Mouse (Mus musculus) embryonic facial prominence, embryonic 10.5 days (tissue): ENCODE measurements around the gene Ogfod2. TPM values are rescaled to one million over a fixed set of nuclear protein-coding genes. Genes with fewer than 3 reads are reported as not detected.

Experiments
- DNase-seq: peaks from one replicate; pipeline ENCODE4 v3.0.0-alpha.2; 2017; ENCODE audit warnings: low spot score
- H3K27ac ChIP-seq: fragments of 300-500 bp; sonication (generic); replicated peaks from 2 replicates; pipeline ENCODE4 v1.5.1; 2016; ENCODE audit warnings: mild to moderate bottlenecking
- H3K27me3 ChIP-seq: fragments of 300-500 bp; sonication (generic); replicated peaks from 2 replicates; pipeline ENCODE4 v1.6.1; 2016; ENCODE audit warnings: low read depth, mild to moderate bottlenecking; ENCODE audit not compliant: poor library complexity, severe bottlenecking
- H3K36me3 ChIP-seq: fragments of 300-500 bp; sonication (generic); replicated peaks from 2 replicates; pipeline ENCODE4 v1.6.1; 2016; ENCODE audit warnings: mild to moderate bottlenecking, moderate library complexity
- H3K4me1 ChIP-seq: fragments of 300-500 bp; sonication (generic); 2 replicates; pipeline ENCODE4 v1.6.1; 2016
- H3K4me3 ChIP-seq: fragments of 300-500 bp; sonication (generic); 2 replicates; pipeline ENCODE4 v1.5.1; 2016; ENCODE audit warnings: mild to moderate bottlenecking, moderate library complexity
- H3K9me3 ChIP-seq: fragments of 300-500 bp; sonication (generic); 2 replicates; pipeline ENCODE4 v1.6.1; 2016; ENCODE audit warnings: mild to moderate bottlenecking
- WGBS: fragments of 180-500 bp; shearing (Covaris S2); methylation state at CpG from one replicate; pipeline ENCODE4 v1.1.7; 2016; 5-methylcytosine and 5-hydroxymethylcytosine counted together
- polyA plus RNA-seq: library from polyadenylated mRNA; unstranded; fragments of >200 nt; fragmentation: Nextera tagmentation; extraction: Ambion mirVana; gene quantifications from 2 replicates; pipeline ENCODE4 v1.2.1, GENCODE M21; 2016

The Ogfod2 gene
- polyA plus RNA-seq, 1 experiment from 2014 or later, result 16.3 TPM

DNA sequence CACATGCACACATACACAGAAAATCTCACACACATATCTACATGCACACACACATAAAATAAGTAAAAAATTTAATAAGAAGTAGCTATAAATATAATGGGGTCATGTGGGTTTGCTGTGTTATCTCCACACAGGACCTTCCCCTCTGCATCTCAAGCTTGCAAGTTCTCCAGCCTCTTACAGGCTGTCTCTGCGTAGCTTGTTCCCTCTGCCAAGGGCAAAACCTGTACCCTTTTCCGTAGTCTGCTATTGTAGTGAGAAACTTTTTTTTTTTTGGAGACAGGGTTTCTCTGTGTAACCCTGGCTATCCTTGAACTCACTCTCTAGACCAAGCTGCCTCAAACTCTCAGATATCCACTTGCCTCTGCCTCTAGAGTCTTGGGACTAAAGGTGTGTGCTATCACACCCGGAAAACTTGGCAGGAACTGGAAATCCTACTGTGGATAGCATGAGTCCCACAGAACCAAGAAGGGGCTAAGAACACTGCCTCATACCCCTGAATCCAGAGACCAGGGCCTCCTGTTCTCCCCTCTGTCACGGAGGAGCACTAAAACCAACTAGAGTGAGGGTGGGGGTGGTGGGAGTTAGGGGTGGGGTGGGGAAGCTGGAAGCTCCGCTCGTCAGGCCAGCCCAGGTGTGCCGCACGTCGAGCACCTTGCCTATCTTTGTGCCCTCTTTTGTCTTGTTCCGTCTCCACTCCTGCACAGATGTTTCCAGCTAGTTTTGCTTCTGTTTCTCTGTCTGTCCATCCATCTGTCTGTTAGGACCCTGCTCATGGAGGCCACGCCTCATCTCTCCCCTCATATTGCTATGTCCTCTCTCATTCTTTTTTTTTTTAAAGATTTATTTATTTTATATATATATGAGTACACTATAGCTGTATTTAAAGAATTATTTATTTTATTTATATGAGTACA, 11.7 kb upstream of the Ogfod2 start:
- peaks cover 7% of the 10 kb centered on the region; the same call in 1 of the 2 replicates for H3K27me3 ChIP-seq
- no peaks in the 10 kb centered on the region; the same call in 1 of the 2 replicates for H3K36me3 ChIP-seq
- 0 out of 2 replicates have a peak, but pooled peaks cover 3% of the 10 kb centered on the region for H3K9me3 ChIP-seq
- no peak for DNase-seq
- peaks cover 7% of the 10 kb centered on the region for H3K4me1 ChIP-seq
- WGBS, result 94% methylated on average over 11 of the region's 11 CpGs
- H3K4me3 ChIP-seq, result no peak overlapping the region
- no peak overlapping the region for H3K27ac ChIP-seq

DNA sequence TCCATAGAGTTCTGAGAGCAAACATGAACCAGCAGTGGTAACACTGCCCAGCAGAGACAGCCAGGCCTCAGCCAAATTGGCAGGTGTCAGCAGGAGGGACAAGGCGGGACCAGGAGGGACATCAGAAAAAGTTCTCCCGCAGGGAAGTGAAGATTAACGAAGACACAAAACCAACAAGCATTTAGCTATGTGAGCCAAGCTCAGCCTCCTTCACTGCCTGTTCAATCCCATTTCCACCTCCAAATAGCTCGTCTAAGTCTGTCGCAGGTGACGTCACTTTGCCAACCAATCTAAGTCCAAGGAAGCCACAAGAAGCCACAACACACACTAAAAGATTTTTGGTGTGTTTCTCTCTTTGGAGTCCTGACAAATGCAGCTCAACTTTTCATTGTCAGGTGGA, 9.8 kb upstream of the Ogfod2 start:
- DNase-seq, result no peak
- H3K9me3 ChIP-seq, result 0 out of 2 replicates have a peak, but pooled peaks cover 3% of the 10 kb centered on the region
- H3K36me3 ChIP-seq, result no peaks in the 10 kb centered on the region; the same call in 1 of the 2 replicates
- no peaks in the 10 kb centered on the region for H3K4me1 ChIP-seq
- H3K4me3 ChIP-seq, result no peak overlapping the region
- H3K27ac ChIP-seq, result no peak overlapping the region
- 91% methylated on average over 6 of the region's 6 CpGs for WGBS
- H3K27me3 ChIP-seq, result no peaks in the 10 kb centered on the region

DNA sequence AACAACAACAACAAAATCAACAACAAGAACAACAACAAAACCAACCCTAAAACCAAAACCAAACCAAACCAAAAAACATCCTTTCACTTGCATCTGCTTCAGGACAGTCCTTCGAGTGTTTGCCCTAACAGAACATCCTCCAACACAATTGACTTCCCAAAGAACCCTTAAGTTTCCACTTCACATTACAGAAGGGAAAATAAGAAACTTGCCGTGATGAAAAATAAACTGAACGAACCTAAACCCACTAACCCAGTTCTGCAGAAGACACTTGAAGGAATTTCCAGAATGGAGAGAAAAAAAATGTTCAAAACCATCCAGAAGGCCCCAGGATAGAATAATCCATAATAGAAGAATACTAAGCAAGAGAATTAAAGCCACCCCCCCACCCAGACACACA, 9.1 kb upstream of the Ogfod2 start:
- Histone ChIP-seq H3K9me3 (0 out of 2 replicates have a peak, but pooled peaks cover 3% of the 10 kb centered on the region), H3K27me3 (no peaks in the 10 kb centered on the region), H3K36me3 (no peaks in the 10 kb centered on the region; the same call in 1 of the 2 replicates), H3K4me3 (no peak overlapping the region), H3K27ac (no peak overlapping the region), H3K4me1 (no peaks in the 10 kb centered on the region)
- DNase-seq, result no peak
- WGBS, result 92% methylated on average over 3 of the region's 3 CpGs

DNA sequence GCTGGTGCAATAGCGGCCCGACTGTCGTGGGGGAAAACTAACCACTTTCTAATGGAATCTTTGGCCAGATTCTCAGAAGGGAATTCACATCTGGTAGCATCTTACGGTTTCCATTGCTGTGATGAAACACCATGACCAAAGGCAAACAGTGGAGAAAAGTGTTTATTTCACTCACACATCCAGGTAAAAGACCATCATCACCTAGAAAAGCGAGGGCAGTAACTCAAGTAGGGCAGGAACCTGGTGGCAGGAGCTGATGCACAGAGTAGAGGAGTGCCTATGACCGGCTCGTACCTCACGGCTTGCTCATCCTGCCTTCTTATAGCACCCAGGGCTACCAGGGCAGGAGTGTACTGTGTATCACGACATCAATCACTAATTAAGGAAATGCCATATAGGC, 8.5 kb upstream of the Ogfod2 start:
- WGBS, result 93% methylated on average over 9 of the region's 9 CpGs
- no peak for DNase-seq

DNA sequence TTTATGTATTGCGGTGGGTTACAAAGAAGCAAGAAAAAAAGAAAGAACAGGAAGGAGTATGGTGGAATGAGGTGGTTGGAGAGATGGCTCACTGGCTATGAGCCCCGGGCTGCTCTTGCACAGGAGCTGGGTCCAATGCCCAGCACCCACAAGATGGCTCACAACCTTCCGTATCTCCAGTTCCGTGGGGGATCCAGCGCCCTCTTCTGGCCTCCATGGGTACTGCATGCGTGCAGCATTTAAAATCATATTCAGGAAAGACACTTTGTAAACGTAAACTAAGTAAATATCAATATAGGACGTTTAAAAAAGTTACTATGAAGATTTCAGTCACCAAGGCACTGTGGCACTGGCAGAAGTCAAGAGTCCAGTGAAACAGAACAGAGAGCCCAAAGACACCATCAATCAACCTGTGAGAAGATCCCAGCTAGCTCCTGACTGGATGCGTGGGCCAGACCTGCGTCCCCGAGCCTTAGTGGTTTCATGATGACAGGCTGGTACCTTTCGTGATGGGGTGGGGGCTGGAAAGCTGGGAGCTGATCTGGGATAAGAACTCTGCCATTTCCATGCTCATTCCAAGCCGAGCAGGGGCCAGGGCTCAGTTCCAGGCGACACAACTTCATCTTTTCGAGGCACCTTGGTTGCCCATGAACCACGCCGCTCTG, 888 bp upstream of the Ogfod2 start:
- H3K27ac ChIP-seq, result peak overlapping the region; percentile 92
- H3K9me3 ChIP-seq, result no peaks in the 10 kb centered on the region
- peaks cover 7% of the 10 kb centered on the region; the same call in 1 of the 2 replicates for H3K36me3 ChIP-seq
- peak overlapping the region; percentile 94 for H3K4me3 ChIP-seq
- H3K4me1 ChIP-seq, result peaks cover 32% of the 10 kb centered on the region
- DNase-seq, result peak; percentile 62
- no peaks in the 10 kb centered on the region for H3K27me3 ChIP-seq
- WGBS, result 27% methylated on average over 17 of the region's 17 CpGs

More for the DNA sequence above, 8.5 kb upstream of the Ogfod2 start:
- H3K4me1 ChIP-seq, result no peaks in the 10 kb centered on the region
- no peaks in the 10 kb centered on the region; the same call in 1 of the 2 replicates for H3K36me3 ChIP-seq
- H3K27me3 ChIP-seq, result no peaks in the 10 kb centered on the region
- no peak overlapping the region for H3K27ac ChIP-seq
- H3K9me3 ChIP-seq, result 0 out of 2 replicates have a peak, but pooled peaks cover 3% of the 10 kb centered on the region
- H3K4me3 ChIP-seq, result no peak overlapping the region

DNA sequence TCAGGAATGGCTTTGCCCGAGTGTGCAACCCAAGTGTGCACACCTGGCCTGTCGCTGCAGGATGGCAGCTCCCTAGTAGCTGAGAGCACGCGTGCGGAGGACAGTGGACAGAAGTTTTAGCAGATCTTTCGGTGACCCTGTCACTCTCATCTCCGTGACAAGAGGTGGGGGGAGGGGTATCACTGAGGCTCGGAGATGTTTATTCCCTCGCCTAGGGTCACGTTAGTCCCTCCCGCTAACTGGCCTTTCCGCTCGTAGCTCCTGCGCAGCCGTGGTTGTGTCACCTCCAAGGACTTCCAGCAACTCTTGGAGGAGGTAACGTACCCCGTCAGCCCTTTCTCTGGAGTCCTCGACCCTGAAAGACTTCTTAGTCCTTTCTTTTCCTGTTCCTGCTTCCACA, 434 bp downstream of the Ogfod2 start:
- H3K4me3 ChIP-seq, result peak overlapping the region; percentile 94
- no peaks in the 10 kb centered on the region for H3K27me3 ChIP-seq
- H3K27ac ChIP-seq, result peak overlapping the region; percentile 92
- 1% methylated on average over 18 of the region's 18 CpGs for WGBS
- peaks cover 45% of the 10 kb centered on the region for H3K4me1 ChIP-seq
- H3K9me3 ChIP-seq, result no peaks in the 10 kb centered on the region
- peaks cover 15% of the 10 kb centered on the region for H3K36me3 ChIP-seq
- DNase-seq, result no peak

DNA sequence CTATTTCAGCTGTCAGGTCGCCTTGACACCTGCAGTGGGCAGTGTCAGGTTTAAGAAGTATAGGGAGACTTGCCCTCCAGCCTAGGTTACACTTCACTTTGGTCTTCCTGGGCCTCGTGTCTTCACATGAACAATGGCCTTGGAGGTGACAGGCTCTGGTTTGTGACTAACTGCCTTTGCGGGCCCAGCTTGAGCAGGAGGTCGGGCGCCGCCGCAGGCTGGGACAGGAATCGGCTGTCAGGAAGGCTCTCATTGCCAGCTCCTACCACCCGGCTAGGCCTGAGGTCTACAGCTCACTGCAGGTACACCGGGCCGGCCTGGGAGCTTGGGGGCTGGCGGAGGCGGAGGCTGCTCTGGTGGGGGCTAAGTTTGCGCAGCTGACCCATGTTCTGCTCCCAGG, 933 bp downstream of the Ogfod2 start:
- peak; percentile 64 for DNase-seq
- 18% methylated on average over 14 of the region's 14 CpGs for WGBS
- Histone ChIP-seq H3K4me1 (peaks cover 50% of the 10 kb centered on the region), H3K9me3 (no peaks in the 10 kb centered on the region), H3K27ac (peak overlapping the region; percentile 92; the same call in 1 of the 2 replicates), H3K4me3 (peak overlapping the region; percentile 94), H3K36me3 (peaks cover 20% of the 10 kb centered on the region), H3K27me3 (no peaks in the 10 kb centered on the region)

DNA sequence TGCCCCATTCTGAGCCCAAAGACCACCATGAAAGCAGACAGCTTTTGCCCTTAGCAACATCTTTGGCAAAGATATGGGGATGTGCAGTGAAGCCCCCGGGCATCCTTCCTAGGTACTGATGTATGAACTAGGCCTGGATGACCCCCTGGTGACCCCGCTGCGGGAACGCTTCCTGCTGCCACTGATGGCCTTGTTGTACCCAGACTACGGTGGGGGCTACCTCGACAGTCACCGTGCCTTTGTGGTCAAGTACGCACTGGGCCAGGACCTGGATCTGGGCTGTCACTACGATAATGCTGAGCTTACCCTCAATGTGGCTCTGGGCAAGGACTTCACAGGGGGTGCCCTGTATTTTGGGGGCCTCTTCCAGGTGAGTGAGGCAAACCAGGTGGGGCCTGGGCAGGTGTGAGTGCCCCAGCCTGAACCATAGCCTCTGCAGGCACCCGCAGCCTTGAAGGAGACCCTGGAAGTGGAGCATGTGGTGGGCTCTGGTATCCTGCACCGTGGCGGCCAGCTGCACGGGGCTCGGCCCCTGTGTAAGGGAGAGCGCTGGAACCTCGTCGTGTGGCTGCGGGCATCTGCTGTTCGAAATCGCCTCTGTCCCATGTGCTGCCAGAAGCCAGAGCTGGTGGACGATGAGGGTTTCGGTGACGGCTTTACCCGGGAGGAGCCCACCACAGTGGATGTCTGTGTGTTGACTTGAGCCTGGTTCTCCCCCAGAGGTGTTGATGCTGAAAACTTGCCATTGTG, 2.4 kb downstream of the Ogfod2 start:
- 90% methylated on average over 24 of the region's 24 CpGs for WGBS
- Histone ChIP-seq H3K4me3 (peak overlapping the region; percentile 97), H3K36me3 (peaks cover 35% of the 10 kb centered on the region), H3K9me3 (no peaks in the 10 kb centered on the region), H3K27me3 (no peaks in the 10 kb centered on the region), H3K4me1 (peaks cover 60% of the 10 kb centered on the region), H3K27ac (no peak overlapping the region)
- no peak for DNase-seq

DNA sequence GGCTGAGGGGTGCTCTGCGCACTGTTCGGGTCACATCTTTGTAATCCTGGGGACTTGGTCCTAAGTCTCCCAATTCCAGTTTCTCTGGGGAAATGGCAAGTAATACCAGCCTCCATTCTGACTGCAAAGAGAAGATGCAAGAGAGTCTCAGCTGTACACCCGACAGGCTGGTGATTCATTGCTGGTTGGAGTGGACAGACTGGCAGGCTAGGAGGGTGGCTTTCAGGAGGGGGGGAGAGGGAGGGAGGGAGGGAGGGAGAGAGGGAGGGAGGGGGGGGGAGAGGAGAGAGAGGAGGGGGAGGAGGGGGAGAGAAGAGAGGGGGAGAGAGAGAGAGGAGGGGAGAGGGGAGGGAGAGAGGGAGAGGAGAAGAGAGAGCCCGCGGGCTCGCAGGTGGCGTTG, 3.4 kb downstream of the Ogfod2 start:
- DNase-seq, result no peak
- Histone ChIP-seq H3K4me3 (peak overlapping the region; percentile 97), H3K9me3 (no peaks in the 10 kb centered on the region), H3K27me3 (no peaks in the 10 kb centered on the region), H3K4me1 (peaks cover 65% of the 10 kb centered on the region), H3K36me3 (peaks cover 45% of the 10 kb centered on the region), H3K27ac (peak overlapping the region; percentile 95)
- 23% methylated on average over 7 of the region's 7 CpGs for WGBS

DNA sequence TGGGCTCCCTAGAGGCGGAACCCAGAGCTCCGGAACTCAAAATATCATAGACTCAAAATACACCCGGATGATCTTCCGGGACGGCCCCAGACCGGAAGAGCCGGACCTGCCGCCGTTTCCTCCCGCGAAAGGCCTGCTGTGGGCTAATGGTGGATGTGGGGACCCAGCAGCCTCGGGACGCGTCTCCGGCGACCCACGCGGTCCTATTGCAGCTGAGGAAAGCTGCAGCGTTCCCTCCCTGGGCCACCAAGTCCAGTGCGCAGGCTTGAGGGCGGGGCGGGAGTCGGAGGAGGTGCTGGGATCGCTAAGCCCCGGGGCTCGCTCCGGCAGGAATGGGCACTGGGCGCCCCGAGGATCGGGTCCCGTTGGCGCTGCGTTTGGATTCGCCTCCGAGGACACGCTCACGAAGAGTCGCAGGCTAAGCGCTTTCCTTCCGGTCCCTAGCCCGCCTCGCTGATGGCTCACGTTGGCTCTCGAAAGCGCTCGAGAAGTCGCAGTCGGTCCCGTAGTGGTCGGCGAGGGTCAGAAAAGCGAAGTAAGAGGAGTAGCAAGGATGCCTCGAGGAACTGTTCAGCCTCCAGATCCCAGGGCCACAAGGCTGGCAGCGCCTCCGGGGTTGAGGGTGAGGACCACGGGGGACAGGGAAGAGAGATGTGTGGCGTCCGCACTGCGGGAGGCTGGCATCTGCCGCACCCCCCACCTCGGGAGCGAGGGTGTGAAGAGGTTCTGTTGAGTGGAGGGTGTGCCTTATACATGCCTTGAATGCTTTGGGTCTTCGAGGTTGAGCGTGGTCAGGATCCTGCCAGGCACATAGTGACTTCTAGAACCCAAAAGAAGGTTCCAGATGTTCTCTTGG, 4.1 kb downstream of the Ogfod2 start, which contains the start of gene Arl6ip4:
Gene Arl6ip4, plus strand, starts transcription at position 100 of the 856 bp plus-strand sequence.
- Histone ChIP-seq H3K36me3 (peaks cover 52% of the 10 kb centered on the region), H3K4me1 (peaks cover 61% of the 10 kb centered on the region)
- DNase-seq, result peak; percentile 84

DNA sequence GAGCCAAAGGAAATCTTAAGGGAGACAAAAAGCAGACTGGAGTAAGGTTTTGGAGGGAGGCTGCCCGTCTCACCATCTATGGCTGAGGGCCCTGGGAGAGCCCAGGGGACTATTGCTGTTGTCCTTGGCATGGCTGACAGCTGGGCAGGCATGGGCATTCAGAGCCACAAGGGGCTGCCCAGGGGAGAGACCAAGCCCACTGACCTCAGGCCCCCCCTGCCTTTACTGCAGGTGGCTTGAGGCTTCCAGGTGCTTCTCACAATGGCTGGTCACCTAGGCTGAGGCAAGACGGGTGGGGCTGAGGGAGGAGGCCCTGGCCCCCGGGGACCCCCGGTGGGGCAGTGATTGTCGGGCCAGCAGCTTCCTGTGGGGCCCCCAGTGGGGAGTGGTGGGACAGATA, 7.1 kb downstream of the Ogfod2 start:
- WGBS, result 85% methylated on average over 5 of the region's 5 CpGs
- Histone ChIP-seq H3K4me3 (no peak overlapping the region), H3K27ac (no peak overlapping the region), H3K4me1 (peaks cover 43% of the 10 kb centered on the region), H3K9me3 (no peaks in the 10 kb centered on the region), H3K36me3 (peaks cover 82% of the 10 kb centered on the region), H3K27me3 (no peaks in the 10 kb centered on the region)
- no peak for DNase-seq

More for the DNA sequence above, 4.1 kb downstream of the Ogfod2 start, which contains the start of gene Arl6ip4:
- WGBS, result 1% methylated on average over 64 of the region's 64 CpGs
- Histone ChIP-seq H3K27ac (peak within 1 kb of the TSS; percentile 95), H3K4me3 (peak within 1 kb of the TSS; percentile 97), H3K9me3 (no peaks in the 10 kb centered on the region), H3K27me3 (no peaks in the 10 kb centered on the region)
